Mouse (Mus musculus) MEL (cell line): ENCODE measurements at regions not wholly inside any gene's neighbourhood (a gene's known extent, or its start where the extent isn't known, plus 50 kb on each side); places are given as distances from the start of the nearest gene placed in this dataset.

Experiments
- DNase-seq: peaks from one replicate; pipeline ENCODE4 v3.0.0; 2011; ENCODE audit warnings: low read depth, low spot score
- H3K27ac ChIP-seq: 2 replicates; pipeline ENCODE4 v1.5.1; 2012; ENCODE audit warnings: low read depth, mild to moderate bottlenecking, control low read depth, low read length, moderate library complexity; ENCODE audit not compliant: control insufficient read depth
- H3K27me3 ChIP-seq, 2 experiments: fragments of 150-350 bp in 1 of 2; sonication (generic) in 1 of 2; 2 replicates each; pipeline ENCODE4 v1.6.1; 2012; ENCODE audit warnings: low read length in 2 of 2, mild to moderate bottlenecking in 2 of 2, improper control_type of control experiment in 1 of 2, moderate library complexity in 1 of 2; ENCODE audit not compliant: insufficient read depth in 2 of 2, control insufficient read depth in 1 of 2
- H3K36me3 ChIP-seq, 2 experiments: 2 replicates each; pipeline ENCODE4 v1.6.1; 2012 to 2014; ENCODE audit warnings: low read length in 2 of 2, improper control_type of control experiment in 1 of 2, inconsistent platforms in 1 of 2, mild to moderate bottlenecking in 1 of 2; ENCODE audit not compliant: insufficient read depth in 2 of 2, control insufficient read depth in 1 of 2
- H3K4me1 ChIP-seq, 2 experiments: fragments of 150-350 bp in 1 of 2; sonication (generic) in 1 of 2; 2 replicates each; pipeline ENCODE4 v1.6.1; 2012; ENCODE audit warnings: low read length in 2 of 2, improper control_type of control experiment in 1 of 2, mild to moderate bottlenecking in 1 of 2; ENCODE audit not compliant: insufficient read depth in 2 of 2, control insufficient read depth in 1 of 2
- H3K4me3 ChIP-seq, 2 experiments: fragments of 150-350 bp in 1 of 2; sonication (generic) in 1 of 2; 2 replicates each; pipeline ENCODE4 v1.5.1; 2012; ENCODE audit warnings: low read depth in 2 of 2, low read length in 2 of 2, mild to moderate bottlenecking in 2 of 2, moderate library complexity in 2 of 2, control low read depth in 1 of 2, improper control_type of control experiment in 1 of 2; ENCODE audit not compliant: control insufficient read depth in 1 of 2, insufficient read depth in 1 of 2
- H3K79me2 ChIP-seq: 2 replicates; pipeline ENCODE4 v1.6.1; 2012; ENCODE audit warnings: mild to moderate bottlenecking, low read length, moderate library complexity; ENCODE audit not compliant: control insufficient read depth, poor library complexity, insufficient read depth
- H3K9ac ChIP-seq: 2 replicates; pipeline ENCODE4 v1.6.1; 2012; ENCODE audit warnings: low read depth, mild to moderate bottlenecking, control low read depth, low read length, moderate library complexity; ENCODE audit not compliant: control insufficient read depth, poor library complexity, severe bottlenecking
- H3K9me3 ChIP-seq: fragments of 150-350 bp; sonication (generic); replicated peaks from 2 replicates; pipeline ENCODE4 v1.6.1; 2012; ENCODE audit warnings: mild to moderate bottlenecking, low read length, improper control_type of control experiment, moderate library complexity; ENCODE audit not compliant: insufficient read depth
- CHD2 ChIP-seq: IDR thresholded peaks from 2 replicates; pipeline ENCODE4 v1.6.1; 2011; ENCODE audit warnings: low read length, improper control_type of control experiment
- ELF1 ChIP-seq: IDR thresholded peaks from 2 replicates; pipeline ENCODE4 v1.6.1; 2014; ENCODE audit warnings: low read depth, mild to moderate bottlenecking, inconsistent platforms, low read length, improper control_type of control experiment, moderate library complexity
- EP300 ChIP-seq, 2 experiments: IDR thresholded peaks; 2 replicates each; pipeline ENCODE4 v1.6.1; 2011; ENCODE audit warnings: improper control_type of control experiment in 2 of 2, low read length in 2 of 2, low read depth in 1 of 2, mild to moderate bottlenecking in 1 of 2
- ETS1 ChIP-seq: IDR thresholded peaks from 2 replicates; pipeline ENCODE4 v1.6.1; 2012; ENCODE audit warnings: low read depth, mild to moderate bottlenecking, inconsistent platforms, low read length, improper control_type of control experiment, moderate library complexity
- GABPA ChIP-seq: IDR thresholded peaks from 2 replicates; pipeline ENCODE4 v1.6.1; 2012; ENCODE audit warnings: low read depth, mild to moderate bottlenecking, inconsistent platforms, low read length, improper control_type of control experiment, moderate library complexity
- GATA1 ChIP-seq: IDR thresholded peaks from 2 replicates; pipeline ENCODE4 v1.6.1; 2011; ENCODE audit warnings: low read depth, low read length, improper control_type of control experiment
- HCFC1 ChIP-seq: IDR thresholded peaks from 2 replicates; pipeline ENCODE4 v1.6.1; 2012; ENCODE audit warnings: low read depth, mild to moderate bottlenecking, inconsistent platforms, low read length, improper control_type of control experiment, moderate library complexity
- MAFK ChIP-seq: IDR thresholded peaks from 2 replicates; pipeline ENCODE4 v1.6.1; 2011; ENCODE audit warnings: low read depth, mild to moderate bottlenecking, low read length, improper control_type of control experiment, borderline replicate concordance
- MAX ChIP-seq: IDR thresholded peaks from 2 replicates; pipeline ENCODE4 v1.6.1; 2011; ENCODE audit warnings: low read length, improper control_type of control experiment
- NRF1 ChIP-seq: IDR thresholded peaks from 2 replicates; pipeline ENCODE4 v1.6.1; 2014; ENCODE audit warnings: low read depth, mild to moderate bottlenecking, inconsistent platforms, low read length, improper control_type of control experiment, moderate library complexity; ENCODE audit not compliant: poor library complexity, insufficient read depth, severe bottlenecking
- RCOR1 ChIP-seq: IDR thresholded peaks from 2 replicates; pipeline ENCODE4 v1.6.1; 2012; ENCODE audit warnings: low read depth, mild to moderate bottlenecking, inconsistent platforms, low read length, improper control_type of control experiment
- SIN3A ChIP-seq: IDR thresholded peaks from 2 replicates; pipeline ENCODE4 v1.6.1; 2012; ENCODE audit warnings: low read length, improper control_type of control experiment, inconsistent platforms
- TAL1 ChIP-seq: IDR thresholded peaks from 2 replicates; pipeline ENCODE4 v1.6.1; 2012; ENCODE audit warnings: mild to moderate bottlenecking, inconsistent platforms, low read length, moderate library complexity, mixed read lengths
- TCF12 ChIP-seq: IDR thresholded peaks from 2 replicates; pipeline ENCODE4 v1.6.1; 2014; ENCODE audit warnings: low read depth, mild to moderate bottlenecking, inconsistent platforms, low read length, improper control_type of control experiment, moderate library complexity
- USF1 ChIP-seq: IDR thresholded peaks from 2 replicates; pipeline ENCODE4 v1.6.1; 2014; ENCODE audit warnings: low read depth, mild to moderate bottlenecking, inconsistent platforms, low read length, improper control_type of control experiment, moderate library complexity
- USF2 ChIP-seq, 2 experiments: IDR thresholded peaks; 2 replicates each; pipeline ENCODE4 v1.6.1; 2011 to 2012; ENCODE audit warnings: improper control_type of control experiment in 2 of 2, low read length in 2 of 2, borderline replicate concordance in 1 of 2, inconsistent platforms in 1 of 2, low read depth in 1 of 2, mild to moderate bottlenecking in 1 of 2; ENCODE audit not compliant: insufficient read depth in 1 of 2
- ZNF384 ChIP-seq: IDR thresholded peaks from 2 replicates; pipeline ENCODE4 v1.6.1; 2012; ENCODE audit warnings: low read depth, mild to moderate bottlenecking, inconsistent platforms, low read length, improper control_type of control experiment

DNA sequence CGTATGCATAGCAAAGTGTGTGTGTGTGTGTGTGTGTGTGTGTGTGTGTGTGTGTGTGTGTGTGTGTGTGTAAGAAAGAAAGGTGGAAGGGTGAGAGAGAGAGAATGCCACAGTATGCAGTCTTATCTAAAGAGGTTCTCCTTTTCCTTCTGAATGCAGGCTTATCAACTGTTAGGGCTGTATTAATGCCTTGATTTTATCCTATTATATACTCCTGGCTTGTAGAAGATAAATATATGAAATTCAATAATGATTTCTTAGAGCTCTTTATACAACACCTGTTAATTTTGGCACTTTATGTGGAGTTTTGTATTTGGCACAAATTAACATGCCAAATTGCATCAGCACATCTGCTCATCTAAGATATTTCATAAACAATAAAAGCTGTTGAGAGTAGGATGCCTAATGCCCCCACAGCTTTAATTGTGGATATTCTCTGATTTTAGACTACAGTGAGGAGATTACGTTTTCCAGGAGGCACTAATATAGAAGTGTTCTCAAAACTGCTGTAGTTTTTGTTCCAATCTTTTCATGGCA, 923.1 kb upstream of the Nova1 start:
- H3K4me3 ChIP-seq = no peak overlapping the region
- peak; percentile 14 for DNase-seq
- no peaks in the 10 kb centered on the region for H3K4me1 ChIP-seq
- H3K36me3 ChIP-seq = no peaks in the 10 kb centered on the region; a peak in 1 of 4 replicates
- H3K9me3 ChIP-seq = no peaks in the 10 kb centered on the region
- H3K27me3 ChIP-seq = no peaks in the 10 kb centered on the region
- no peaks in the 10 kb centered on the region for H3K79me2 ChIP-seq
- TF ChIP-seq TCF12 (peak; percentile 76; the same call in 1 of the 2 replicates), ETS1 (peak; percentile 43; the same call in 1 of the 2 replicates), EP300 (IDR thresholded peaks at IDR 0.05; ENCODE audit: low read depth in 1 of 2, low read length in 2 of 2) (peak; percentile 56 to 67; a peak in 3 of 4 replicates), MAX (no peak), ZNF384 (no peak), RCOR1 (peak; percentile 27; the same call in 1 of the 2 replicates), GATA1 (peak; percentile 62; the same call in 1 of the 2 replicates)
- TF ChIP-seq, all 39 proteins: peak for 5
- Histone ChIP-seq H3K27ac (no peak overlapping the region), H3K9ac (no peak overlapping the region)

DNA sequence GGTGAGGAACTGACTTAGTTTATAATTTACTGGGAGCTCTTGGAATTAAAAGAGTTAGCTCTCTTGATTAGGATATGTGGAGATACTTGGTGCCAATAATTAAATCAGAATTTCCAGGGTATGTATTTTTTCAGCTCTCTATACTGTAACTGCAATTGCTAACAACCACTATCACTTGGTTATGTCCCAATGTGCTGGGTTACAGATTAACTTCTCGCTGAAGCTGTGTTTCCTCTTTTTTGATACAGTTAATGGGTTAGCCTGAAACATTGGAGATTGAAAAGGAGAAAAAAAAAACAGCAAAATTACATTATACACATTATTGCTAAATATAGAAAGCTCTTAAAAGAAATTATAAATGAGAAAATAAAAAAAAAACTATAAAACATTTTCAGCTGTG, 881.5 kb upstream of the Nova1 start:
- no peak overlapping the region for H3K4me3 ChIP-seq
- H3K27ac ChIP-seq = no peak overlapping the region
- H3K27me3 ChIP-seq = no peaks in the 10 kb centered on the region
- H3K4me1 ChIP-seq = no peaks in the 10 kb centered on the region
- H3K79me2 ChIP-seq = no peaks in the 10 kb centered on the region
- TF ChIP-seq RCOR1 = 0 out of 2 replicates have a peak, but pooled peaks have one; percentile 46
- peak; percentile 59; the same call in 1 of the 2 replicates for TF ChIP-seq TCF12
- no peak for TF ChIP-seq MAFK
- no peak for TF ChIP-seq CHD2
- no peak for TF ChIP-seq ELF1
- peak; percentile 71 to 79 for TF ChIP-seq EP300 (IDR thresholded peaks at IDR 0.05; ENCODE audit: low read depth in 1 of 2, low read length in 2 of 2)
- peak; percentile 59; the same call in 1 of the 2 replicates for TF ChIP-seq GATA1
- TF ChIP-seq ZNF384 = peak; percentile 59
- peak; percentile 14; the same call in 1 of the 2 replicates for TF ChIP-seq TAL1
- no peak overlapping the region for H3K9ac ChIP-seq
- H3K36me3 ChIP-seq = peaks cover 0 to 3% of the 10 kb centered on the region in 2 experiments; a peak in 2 of 4 replicates
- H3K9me3 ChIP-seq = no peaks in the 10 kb centered on the region
- DNase-seq = peak; percentile 59

DNA sequence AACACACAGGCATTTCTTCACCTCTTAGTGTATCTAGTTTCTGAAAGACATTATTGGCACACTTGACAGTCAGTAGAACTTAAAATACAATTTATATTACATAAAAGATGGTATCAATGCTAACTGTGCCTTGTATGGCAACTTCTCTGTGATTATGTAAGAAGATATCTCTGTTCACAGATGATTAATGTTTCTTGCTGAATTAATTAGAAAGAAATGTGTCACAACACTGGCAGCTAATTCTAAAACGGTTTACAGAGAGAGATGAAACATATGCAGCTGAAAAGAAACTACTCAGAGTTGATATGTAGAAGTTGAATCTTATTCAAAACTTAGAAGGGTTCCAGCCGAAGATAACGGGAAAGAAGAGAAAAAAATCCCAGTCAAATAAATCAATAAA, 851.7 kb upstream of the Nova1 start:
- H3K27me3 ChIP-seq = no peaks in the 10 kb centered on the region
- H3K4me1 ChIP-seq = no peaks in the 10 kb centered on the region
- no peaks in the 10 kb centered on the region for H3K36me3 ChIP-seq
- TF ChIP-seq NRF1 (no peak), EP300 (IDR thresholded peaks at IDR 0.05; ENCODE audit: low read depth in 1 of 2, low read length in 2 of 2) (no peak), SIN3A (no peak), HCFC1 (no peak), USF1 (no peak), USF2 (IDR thresholded peaks at IDR 0.05; ENCODE audit: borderline replicate concordance in 1 of 2, insufficient read depth in 1 of 2, low read depth in 1 of 2, low read length in 2 of 2) (no peak), TCF12 (no peak), GABPA (no peak)
- TF ChIP-seq, all 39 proteins: peak for 0
- Histone ChIP-seq H3K4me3 (no peak overlapping the region), H3K79me2 (no peaks in the 10 kb centered on the region), H3K27ac (no peak overlapping the region), H3K9ac (no peak overlapping the region), H3K9me3 (no peaks in the 10 kb centered on the region)
- no peak for DNase-seq
